ENCODE assay signal across 19 mouse cellular contexts in genomic region chr10:60708837-60709236, GRCm38 (mm10). TPM values are rescaled to one million over a fixed set of nuclear protein-coding genes. Genes with fewer than 3 reads are reported as not detected.
DNase-seq lines count a peak whose midpoint lies in the region; ATAC-seq and TF ChIP-seq lines count a peak whose summit lies in the region.
"Had no signal": no experiment of that assay in that cellular context is flagged by ENCODE, and none has a peak within 500 bp of the region (broad histone marks: within the 10 kb centered on the region; RNA-seq: fewer than 3 reads in every experiment).

No protein-coding gene starts in this region.

- H3K27me3 ChIP-seq in intestine, postnatal 0 days (replicated peaks; ENCODE audit: control insufficient read depth, insufficient read depth, low read length): no peaks in the 10 kb centered on the region
- no peaks in the 10 kb centered on the region for H3K27me3 ChIP-seq in intestine, embryonic 16.5 days (replicated peaks; ENCODE audit: control insufficient read depth, insufficient read depth, low read length)
- H3K27me3 ChIP-seq in kidney, postnatal 0 days (ENCODE audit: insufficient read depth, low read length): no peaks in the 10 kb centered on the region
- no peaks in the 10 kb centered on the region for H3K27me3 ChIP-seq in liver, embryonic 12.5 days (replicated peaks)
- H3K27me3 ChIP-seq in heart, adult 2 months (ENCODE audit: control insufficient read depth, insufficient read depth, low read length): no peaks in the 10 kb centered on the region
- H3K27me3 ChIP-seq in lung, postnatal 0 days (replicated peaks; ENCODE audit: insufficient read depth, low read length): no peaks in the 10 kb centered on the region
- H3K27me3 ChIP-seq: hindbrain, embryonic 15.5 days; midbrain, embryonic 12.5 days had no signal

- no peak for TF ChIP-seq POLR2A in heart, adult 2 months (IDR thresholded peaks at IDR 0.05; ENCODE audit: insufficient read depth, low read depth, low read length)

- peak; percentile 42 for DNase-seq in kidney, postnatal 0 days (ENCODE audit: low spot score)
- peak; percentile 85 for DNase-seq in yolk sac, embryonic 10.5 days (ENCODE audit: low spot score)
- DNase-seq in heart, adult 2 months: no peak
- DNase-seq in lung, postnatal 0 days (ENCODE audit: low spot score): no peak
- no peak for DNase-seq in gastrocnemius, adult 18-20 months (ENCODE audit: low spot score)
- DNase-seq: adrenal gland, postnatal 14 days; cerebellum, adult 8-10 months; gastrocnemius, postnatal 25 days; heart, adult 18-20 months; heart, postnatal 4 days; lung, adult 2 months had no signal

- H3K4me2 ChIP-seq in intestine, postnatal 0 days (replicated peaks; ENCODE audit: low read depth): no peak overlapping the region
- H3K4me2 ChIP-seq in intestine, embryonic 16.5 days (ENCODE audit: low read depth, low read length): no peak overlapping the region
- no peak overlapping the region for H3K4me2 ChIP-seq in kidney, postnatal 0 days (ENCODE audit: low read length)
- H3K4me2 ChIP-seq in liver, embryonic 12.5 days: no peak overlapping the region
- no peak overlapping the region for H3K4me2 ChIP-seq in lung, postnatal 0 days (replicated peaks; ENCODE audit: low read depth, low read length)
- H3K4me2 ChIP-seq: heart, embryonic 15.5 days; hindbrain, embryonic 15.5 days; limb, embryonic 12.5 days; midbrain, embryonic 12.5 days had no signal

- 71% methylated on average over 5 of the region's 5 CpGs for WGBS in intestine, postnatal 0 days
- 80% methylated on average over 5 of the region's 5 CpGs for WGBS in intestine, embryonic 16.5 days
- WGBS in kidney, postnatal 0 days: 63% methylated on average over 5 of the region's 5 CpGs
- WGBS in liver, embryonic 12.5 days (ENCODE audit: insufficient replicate concordance): 55% methylated on average over 5 of the region's 5 CpGs
- WGBS in heart, adult 2 months: 85% methylated on average over 5 of the region's 5 CpGs
- WGBS in lung, postnatal 0 days: 73% methylated on average over 5 of the region's 5 CpGs

- TF ChIP-seq EP300 in heart, adult 2 months (IDR thresholded peaks at IDR 0.05; ENCODE audit: insufficient read depth, low read depth, low read length): no peak
- no peak for TF ChIP-seq EP300 in lung, postnatal 0 days (IDR thresholded peaks at IDR 0.05)

- H3K9me3 ChIP-seq in intestine, postnatal 0 days (ENCODE audit: control insufficient read depth): no peaks in the 10 kb centered on the region
- H3K9me3 ChIP-seq in intestine, embryonic 16.5 days (ENCODE audit: control insufficient read depth, low read length): no peaks in the 10 kb centered on the region
- H3K9me3 ChIP-seq in kidney, postnatal 0 days (replicated peaks; ENCODE audit: low read length): no peaks in the 10 kb centered on the region
- 0 out of 2 replicates have a peak, but pooled peaks cover under 1% of the 10 kb centered on the region for H3K9me3 ChIP-seq in liver, embryonic 12.5 days (replicated peaks)
- H3K9me3 ChIP-seq in lung, postnatal 0 days (ENCODE audit: low read length): no peaks in the 10 kb centered on the region
- H3K9me3 ChIP-seq: heart, embryonic 15.5 days; hindbrain, embryonic 15.5 days had no signal

- no peaks in the 10 kb centered on the region for H3K79me2 ChIP-seq in heart, adult 2 months (replicated peaks; ENCODE audit: control insufficient read depth, insufficient read depth, low read length)

- intact Hi-C loops in heart, adult 2 months (cut with DNase I): no loop called here

- no peaks in the 10 kb centered on the region for H3K4me1 ChIP-seq in intestine, postnatal 0 days (replicated peaks; ENCODE audit: control insufficient read depth, insufficient read depth, low read length)
- no peaks in the 10 kb centered on the region for H3K4me1 ChIP-seq in intestine, embryonic 16.5 days (ENCODE audit: control insufficient read depth, insufficient read depth, low read length)
- no peaks in the 10 kb centered on the region for H3K4me1 ChIP-seq in kidney, postnatal 0 days (replicated peaks; ENCODE audit: insufficient read depth, low read length)
- H3K4me1 ChIP-seq in liver, embryonic 12.5 days: no peaks in the 10 kb centered on the region
- no peaks in the 10 kb centered on the region; the same call in 1 of the 2 replicates for H3K4me1 ChIP-seq in heart, adult 2 months (ENCODE audit: control insufficient read depth, insufficient read depth, low read length)
- no peaks in the 10 kb centered on the region for H3K4me1 ChIP-seq in lung, postnatal 0 days (ENCODE audit: insufficient read depth, low read depth, low read length)
- H3K4me1 ChIP-seq: heart, embryonic 15.5 days; hindbrain, embryonic 15.5 days; limb, embryonic 12.5 days; midbrain, embryonic 12.5 days had no signal

- peak; percentile 7; the same call in 1 of the 2 replicates for TF ChIP-seq CTCF in intestine, postnatal 0 days (IDR thresholded peaks at IDR 0.05; ENCODE audit: low read depth)
- no peak for TF ChIP-seq CTCF in kidney, postnatal 0 days (IDR thresholded peaks at IDR 0.05; ENCODE audit: low read depth)
- no peak for TF ChIP-seq CTCF in heart, adult 2 months (IDR thresholded peaks at IDR 0.05)
- TF ChIP-seq CTCF in lung, postnatal 0 days (IDR thresholded peaks at IDR 0.05): no peak

- H3K4me3 ChIP-seq in intestine, postnatal 0 days (ENCODE audit: low read depth, low read length): no peak overlapping the region
- no peak overlapping the region for H3K4me3 ChIP-seq in intestine, embryonic 16.5 days (ENCODE audit: low read length)
- H3K4me3 ChIP-seq in kidney, postnatal 0 days (replicated peaks; ENCODE audit: low read depth, low read length): no peak overlapping the region
- no peak overlapping the region for H3K4me3 ChIP-seq in liver, embryonic 12.5 days
- no peak overlapping the region for H3K4me3 ChIP-seq in heart, adult 2 months
- H3K4me3 ChIP-seq in lung, postnatal 0 days (ENCODE audit: low read depth, low read length): no peak overlapping the region
- H3K4me3 ChIP-seq: heart, embryonic 15.5 days; hindbrain, embryonic 15.5 days; limb, embryonic 12.5 days; midbrain, embryonic 12.5 days had no signal

- peaks cover 6% of the 10 kb centered on the region; the same call in 1 of the 2 replicates for H3K36me3 ChIP-seq in intestine, postnatal 0 days (ENCODE audit: control insufficient read depth, insufficient read depth)
- H3K36me3 ChIP-seq in intestine, embryonic 16.5 days (ENCODE audit: control insufficient read depth, insufficient read depth, low read length): no peaks in the 10 kb centered on the region
- H3K36me3 ChIP-seq in kidney, postnatal 0 days (ENCODE audit: insufficient read depth, low read length): no peaks in the 10 kb centered on the region
- peaks cover 2% of the 10 kb centered on the region for H3K36me3 ChIP-seq in liver, embryonic 12.5 days
- no peaks in the 10 kb centered on the region for H3K36me3 ChIP-seq in heart, adult 2 months (ENCODE audit: control insufficient read depth, insufficient read depth, low read length)
- H3K36me3 ChIP-seq in lung, postnatal 0 days (ENCODE audit: insufficient read depth, low read length): no peaks in the 10 kb centered on the region

- no peak overlapping the region for H3K9ac ChIP-seq in intestine, postnatal 0 days (ENCODE audit: low read depth, low read length)
- no peak overlapping the region for H3K9ac ChIP-seq in intestine, embryonic 16.5 days (ENCODE audit: low read depth, low read length)
- no peak overlapping the region for H3K9ac ChIP-seq in kidney, postnatal 0 days (ENCODE audit: low read depth, low read length)
- H3K9ac ChIP-seq in liver, embryonic 12.5 days: no peak overlapping the region
- no peak overlapping the region for H3K9ac ChIP-seq in heart, adult 2 months (ENCODE audit: low read depth, low read length)
- no peak overlapping the region for H3K9ac ChIP-seq in lung, postnatal 0 days (replicated peaks; ENCODE audit: low read depth)
- H3K9ac ChIP-seq: heart, embryonic 15.5 days; hindbrain, embryonic 15.5 days; limb, embryonic 12.5 days; midbrain, embryonic 12.5 days had no signal

- H3K27ac ChIP-seq in intestine, postnatal 0 days (ENCODE audit: low read depth, low read length): no peak overlapping the region
- H3K27ac ChIP-seq in intestine, embryonic 16.5 days (ENCODE audit: low read length): no peak overlapping the region
- H3K27ac ChIP-seq in kidney, postnatal 0 days: 0 out of 2 replicates have a peak overlapping the region, but pooled peaks have one; percentile 55
- H3K27ac ChIP-seq in liver, embryonic 12.5 days: no peak overlapping the region
- H3K27ac ChIP-seq in heart, adult 2 months: no peak overlapping the region
- no peak overlapping the region for H3K27ac ChIP-seq in lung, postnatal 0 days (ENCODE audit: low read length)
- H3K27ac ChIP-seq: heart, embryonic 15.5 days; hindbrain, embryonic 15.5 days; limb, embryonic 12.5 days; midbrain, embryonic 12.5 days had no signal

- peak; percentile 71 for ATAC-seq in intestine, postnatal 0 days
- ATAC-seq in intestine, embryonic 16.5 days: no peak
- ATAC-seq in kidney, postnatal 0 days (replicated peaks; ENCODE audit: low FRiP score, low read depth): peak; percentile 96
- ATAC-seq in liver, embryonic 12.5 days: peak; percentile 61; the same call in 1 of the 2 replicates
- no peak for ATAC-seq in lung, postnatal 0 days
- ATAC-seq: forebrain, embryonic 14.5 days had no signal

RNA-seq across cellular contexts. Expression of gene Cdh23, which starts 12.5 kb away (rescaled TPM):
- 0.26 and 0.34 TPM in 2 replicates for polyA plus RNA-seq in intestine, postnatal 0 days (2015; fragmentation: Nextera tagmentation; extraction: Ambion mirVana)
- polyA plus RNA-seq in intestine, embryonic 16.5 days (2015; fragmentation: Nextera tagmentation; extraction: Ambion mirVana): 0.33 and 0.67 TPM in 2 replicates
- 0.25 and 0.28 TPM in 2 replicates for polyA plus RNA-seq in kidney, postnatal 0 days (2015; fragmentation: Nextera tagmentation; extraction: Ambion mirVana)
- polyA plus RNA-seq in liver, embryonic 12.5 days (2016; fragmentation: Nextera tagmentation; extraction: Ambion mirVana): 0.19 and 0.23 TPM in 2 replicates
- total RNA-seq in heart, adult 2 months (2021): 1 to 10 TPM; 4.7 to 7.7 TPM
- 5.3 and 7.0 TPM in 2 replicates for polyA plus RNA-seq in heart, adult 2 months (2012; rRNA removed)
- polyA plus RNA-seq in lung, postnatal 0 days (2015; fragmentation: Nextera tagmentation; extraction: Ambion mirVana): 0.35 and 0.58 TPM in 2 replicates
- total RNA-seq in gastrocnemius, adult 18-20 months (2021): 1 to 10 TPM; 1.3 to 2.7 TPM

RNA-seq across cellular contexts. Expression of gene Slc29a3, which starts 43.8 kb away (rescaled TPM):
- polyA plus RNA-seq in intestine, postnatal 0 days (2015; fragmentation: Nextera tagmentation; extraction: Ambion mirVana): 6.3 and 7.9 TPM in 2 replicates
- polyA plus RNA-seq in intestine, embryonic 16.5 days (2015; fragmentation: Nextera tagmentation; extraction: Ambion mirVana): 7.6 and 8.2 TPM in 2 replicates
- 17.8 and 19.6 TPM in 2 replicates for polyA plus RNA-seq in kidney, postnatal 0 days (2015; fragmentation: Nextera tagmentation; extraction: Ambion mirVana)
- 3.6 and 4.2 TPM in 2 replicates for polyA plus RNA-seq in liver, embryonic 12.5 days (2016; fragmentation: Nextera tagmentation; extraction: Ambion mirVana)
- 1 to 10 TPM; 4.1 to 5.6 TPM for total RNA-seq in heart, adult 2 months (2021)
- 3.9 and 4.9 TPM in 2 replicates for polyA plus RNA-seq in heart, adult 2 months (2012; rRNA removed)
- 9.3 and 9.8 TPM in 2 replicates for polyA plus RNA-seq in lung, postnatal 0 days (2015; fragmentation: Nextera tagmentation; extraction: Ambion mirVana)
- 1 to 10 TPM; 2.7 to 2.8 TPM for total RNA-seq in gastrocnemius, adult 18-20 months (2021)

Comparison
In these comparisons a context has a peak if more than half of its experiments do, and no peak if none do; other contexts are left out.
1. ATAC-seq: peak in intestine, postnatal 0 days (single experiment), kidney, postnatal 0 days (single experiment) and liver, embryonic 12.5 days (single experiment); none in intestine, embryonic 16.5 days (single experiment) and lung, postnatal 0 days (single experiment).
2. DNase-seq: peak in kidney, postnatal 0 days (single experiment) and yolk sac, embryonic 10.5 days (single experiment); none in heart, adult 2 months (0 of 2), lung, postnatal 0 days (single experiment) and gastrocnemius, adult 18-20 months (single experiment).